Mouse (Mus musculus) adrenal gland, postnatal 4 days (tissue): ENCODE measurements around the gene Rpf2. TPM values are rescaled to one million over a fixed set of nuclear protein-coding genes. Genes with fewer than 3 reads are reported as not detected.

Experiments used
- total RNA-seq, 2 experiments: library from RNA; stranded (reverse); gene quantifications; 2 replicates each; pipeline ENCODE4 v1.2.3; 2021

Rpf2 gene
- total RNA-seq, 2 experiments from 2014 or later = 23.3 to 26.4 TPM

Other genes starting within 250 kb of the Rpf2 start
- 1 to 10 TPM; 1.7 to 2.8 TPM for gene Mfsd4b1, start 221.8 kb downstream of the Rpf2 start, total RNA-seq
- gene Slc16a10, start 104.8 kb downstream of the Rpf2 start, total RNA-seq = 10 to 100 TPM; 17.4 to 19.3 TPM
- 10 to 100 TPM; 42.6 to 46.6 TPM for gene Gtf3c6, start 11.1 kb upstream of the Rpf2 start, total RNA-seq
- 10 to 100 TPM; 42.2 to 43.5 TPM for gene Amd1, start 55.1 kb upstream of the Rpf2 start, total RNA-seq
- gene Cdk19, start 92.5 kb upstream of the Rpf2 start, total RNA-seq = 10 to 100 TPM; 19.7 to 20.2 TPM